Mouse (Mus musculus): ENCODE measurements at regions not wholly inside any gene's neighbourhood (a gene's known extent, or its start where the extent isn't known, plus 50 kb on each side); places are given as distances from the start of the nearest gene placed in this dataset.

- peak in 1 of 2 experiments; percentile 39 for DNase-seq (ENCODE audit: low spot score in 2 of 2)
Measured at GRCm38 (mm10) chr6:80862256-80862655, 843.6 kb downstream of the Lrrtm4 start.

GRCm38 (mm10) chr6:80862741-80863140 is 844.1 kb downstream of the Lrrtm4 start:
- no peak for DNase-seq (ENCODE audit: low spot score in 2 of 2)

GRCm38 (mm10) chr6:80865809-80866603 is 847.3 kb downstream of the Lrrtm4 start:
- DNase-seq (ENCODE audit: low spot score in 2 of 2): no peak

GRCm38 (mm10) chr6:80885363-80885762 is 866.7 kb downstream of the Lrrtm4 start:
- DNase-seq (ENCODE audit: low spot score in 2 of 2): no peak

GRCm38 (mm10) chr6:80905220-80905619 is 886.5 kb downstream of the Lrrtm4 start:
- DNase-seq (ENCODE audit: low spot score in 2 of 2): no peak

GRCm38 (mm10) chr6:80929799-80930198 is 911.1 kb downstream of the Lrrtm4 start:
- DNase-seq (ENCODE audit: low spot score in 2 of 2): no peak

- DNase-seq (ENCODE audit: low spot score in 2 of 2): no peak
Measured at GRCm38 (mm10) chr6:80975162-80975561, 948.3 kb upstream of the Gcfc2 start.

- no peak for DNase-seq (ENCODE audit: low spot score in 2 of 2)
Measured at GRCm38 (mm10) chr6:80993511-80993910, 930.0 kb upstream of the Gcfc2 start.

- no peak for DNase-seq (ENCODE audit: low spot score in 2 of 2)
Measured at GRCm38 (mm10) chr6:81024531-81024930, 898.9 kb upstream of the Gcfc2 start.

Data from frontal cortex, postnatal 36 days (tissue).